Mouse (Mus musculus): ENCODE results near the gene Tmem63a. TPM values are rescaled to one million over a fixed set of nuclear protein-coding genes. Genes with fewer than 3 reads are reported as not detected.

The Tmem63a gene
- polyA plus RNA-seq, 1 experiment from 2014 or later: 9.3 TPM

DNA sequence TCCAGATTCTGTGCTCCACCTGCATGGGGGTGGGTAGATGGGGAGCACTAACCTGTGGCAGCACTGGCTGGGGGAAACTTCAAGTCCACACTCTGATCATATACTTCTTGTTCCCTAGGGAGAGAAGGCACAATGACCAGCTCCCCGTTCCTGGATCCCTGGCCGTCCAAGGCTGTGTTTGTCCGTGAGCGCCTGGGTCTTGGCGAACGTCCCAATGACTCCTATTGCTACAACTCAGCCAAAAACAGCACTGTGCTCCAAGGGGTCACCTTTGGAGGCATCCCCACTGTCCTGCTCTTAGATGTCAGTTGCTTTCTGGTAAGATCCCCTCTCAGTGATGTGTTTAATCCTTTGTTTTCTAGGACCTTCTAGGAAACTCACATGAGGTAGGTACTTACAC lies 4.3 kb downstream of the Tmem63a start:
- Histone ChIP-seq H3K9ac (ENCODE audit: low read length) (no peak overlapping the region), H3K27ac (replicated peaks in 1 of 2; ENCODE audit: control insufficient read depth in 1 of 2, insufficient read depth in 1 of 2, low read depth in 2 of 2, low read length in 2 of 2) (no peak overlapping the region), H3K4me3 (ENCODE audit: control insufficient read depth in 1 of 2, insufficient read depth in 1 of 2, low read depth in 1 of 2, low read length in 2 of 2) (no peak overlapping the region), H3K36me3 (ENCODE audit: control insufficient read depth, insufficient read depth, low read length) (peaks cover 42% of the 10 kb centered on the region), H3K27me3 (ENCODE audit: control insufficient read depth, insufficient read depth, low read length) (no peaks in the 10 kb centered on the region), H3K9me3 (ENCODE audit: control insufficient read depth, low read length) (no peaks in the 10 kb centered on the region), H3K4me1 (ENCODE audit: control insufficient read depth in 2 of 2, insufficient read depth in 2 of 2, low read length in 2 of 2) (peaks cover 25 to 35% of the 10 kb centered on the region in 2 experiments; a peak in 3 of 4 replicates), H3K4me2 (ENCODE audit: low read length) (no peak overlapping the region)
- WGBS: 72% methylated on average over 6 of the region's 6 CpGs
- ATAC-seq (ENCODE audit: insufficient number of reproducible peaks, insufficient read depth, low FRiP score, low read depth): no peak

DNA sequence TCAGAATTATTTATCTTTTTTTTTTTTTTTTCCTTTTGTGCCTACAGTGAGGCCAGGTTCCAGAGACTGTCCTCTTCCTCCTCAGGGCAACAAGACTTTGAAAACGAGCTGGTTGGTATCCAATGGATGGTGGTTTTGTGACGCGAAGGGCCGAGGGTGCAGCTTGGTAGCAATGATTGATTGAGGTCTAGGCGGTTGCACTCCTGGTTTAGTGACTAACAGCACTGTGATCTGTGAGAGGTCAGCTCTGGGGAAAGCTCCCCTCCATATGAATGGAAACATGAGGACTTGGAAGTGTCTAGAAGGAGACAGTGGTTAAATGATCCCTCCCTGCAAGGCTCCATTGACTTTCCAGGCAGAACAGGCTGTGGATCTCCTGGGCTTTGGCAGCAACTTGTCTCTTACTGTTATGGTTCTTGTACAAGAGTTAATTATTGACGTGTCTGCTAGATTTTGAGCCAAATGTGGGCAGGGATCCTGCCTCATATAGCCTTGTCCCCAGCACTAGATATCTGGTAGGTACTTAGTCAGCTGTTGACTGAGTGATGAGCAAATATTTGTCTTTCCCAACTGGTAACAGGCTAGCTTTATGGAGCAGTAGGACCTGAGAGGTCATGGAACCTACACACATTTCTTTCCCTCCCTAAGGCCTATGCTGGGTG lies 10.1 kb downstream of the Tmem63a start:
- H3K27ac ChIP-seq (replicated peaks in 1 of 2; ENCODE audit: control insufficient read depth in 1 of 2, insufficient read depth in 1 of 2, low read depth in 2 of 2, low read length in 2 of 2): no peak overlapping the region
- H3K36me3 ChIP-seq (ENCODE audit: control insufficient read depth, insufficient read depth, low read length): peaks cover 84% of the 10 kb centered on the region
- no peak overlapping the region for H3K9ac ChIP-seq (ENCODE audit: low read length)
- WGBS: 83% methylated on average over 6 of the region's 6 CpGs
- no peaks in the 10 kb centered on the region for H3K27me3 ChIP-seq (ENCODE audit: control insufficient read depth, insufficient read depth, low read length)
- no peak overlapping the region for H3K4me2 ChIP-seq (ENCODE audit: low read length)
- no peak for ATAC-seq (ENCODE audit: insufficient number of reproducible peaks, insufficient read depth, low FRiP score, low read depth)
- H3K4me3 ChIP-seq (ENCODE audit: control insufficient read depth in 1 of 2, insufficient read depth in 1 of 2, low read depth in 1 of 2, low read length in 2 of 2): no peak overlapping the region
- H3K4me1 ChIP-seq (ENCODE audit: control insufficient read depth in 2 of 2, insufficient read depth in 2 of 2, low read length in 2 of 2): no peaks in the 10 kb centered on the region
- H3K9me3 ChIP-seq (ENCODE audit: control insufficient read depth, low read length): no peaks in the 10 kb centered on the region

GRCm38 (mm10) chr1:180952808-180953207 lies 10.7 kb downstream of the Tmem63a start:
- Histone ChIP-seq H3K9me3 (ENCODE audit: control insufficient read depth, low read length) (no peaks in the 10 kb centered on the region), H3K4me1 (ENCODE audit: control insufficient read depth in 2 of 2, insufficient read depth in 2 of 2, low read length in 2 of 2) (no peaks in the 10 kb centered on the region), H3K36me3 (ENCODE audit: control insufficient read depth, insufficient read depth, low read length) (peaks cover 85% of the 10 kb centered on the region), H3K4me3 (ENCODE audit: control insufficient read depth in 1 of 2, insufficient read depth in 1 of 2, low read depth in 1 of 2, low read length in 2 of 2) (no peak overlapping the region), H3K4me2 (ENCODE audit: low read length) (no peak overlapping the region), H3K27me3 (ENCODE audit: control insufficient read depth, insufficient read depth, low read length) (no peaks in the 10 kb centered on the region), H3K27ac (replicated peaks in 1 of 2; ENCODE audit: control insufficient read depth in 1 of 2, insufficient read depth in 1 of 2, low read depth in 2 of 2, low read length in 2 of 2) (no peak overlapping the region), H3K9ac (ENCODE audit: low read length) (no peak overlapping the region)
- ATAC-seq (ENCODE audit: insufficient number of reproducible peaks, insufficient read depth, low FRiP score, low read depth): no peak
- 88% methylated on average over 5 of the region's 5 CpGs for WGBS

GRCm38 (mm10) chr1:180956401-180956800 lies 14.3 kb downstream of the Tmem63a start:
- H3K36me3 ChIP-seq (ENCODE audit: control insufficient read depth, insufficient read depth, low read length): peaks cover 85% of the 10 kb centered on the region
- 87% methylated on average over 8 of the region's 8 CpGs for WGBS

GRCm38 (mm10) chr1:180956973-180957381 lies 14.8 kb downstream of the Tmem63a start:
- ATAC-seq (ENCODE audit: insufficient number of reproducible peaks, insufficient read depth, low FRiP score, low read depth): peak; percentile 75
- Histone ChIP-seq H3K4me3 (ENCODE audit: control insufficient read depth in 1 of 2, insufficient read depth in 1 of 2, low read depth in 1 of 2, low read length in 2 of 2) (no peak overlapping the region), H3K9me3 (ENCODE audit: control insufficient read depth, low read length) (no peaks in the 10 kb centered on the region), H3K9ac (ENCODE audit: low read length) (no peak overlapping the region), H3K4me1 (ENCODE audit: control insufficient read depth in 2 of 2, insufficient read depth in 2 of 2, low read length in 2 of 2) (no peaks in the 10 kb centered on the region), H3K27ac (replicated peaks in 1 of 2; ENCODE audit: control insufficient read depth in 1 of 2, insufficient read depth in 1 of 2, low read depth in 2 of 2, low read length in 2 of 2) (0 out of 4 replicates have a peak overlapping the region, but pooled peaks of 1 of the 2 experiments have one; percentile 6), H3K4me2 (ENCODE audit: low read length) (no peak overlapping the region), H3K27me3 (ENCODE audit: control insufficient read depth, insufficient read depth, low read length) (no peaks in the 10 kb centered on the region), H3K36me3 (ENCODE audit: control insufficient read depth, insufficient read depth, low read length) (peaks cover 86% of the 10 kb centered on the region)
- 70% methylated on average over 8 of the region's 8 CpGs for WGBS

More at GRCm38 (mm10) chr1:180956401-180956800, 14.3 kb downstream of the Tmem63a start:
- Histone ChIP-seq H3K4me1 (ENCODE audit: control insufficient read depth in 2 of 2, insufficient read depth in 2 of 2, low read length in 2 of 2) (no peaks in the 10 kb centered on the region), H3K9me3 (ENCODE audit: control insufficient read depth, low read length) (no peaks in the 10 kb centered on the region), H3K27ac (replicated peaks in 1 of 2; ENCODE audit: control insufficient read depth in 1 of 2, insufficient read depth in 1 of 2, low read depth in 2 of 2, low read length in 2 of 2) (0 out of 4 replicates have a peak overlapping the region, but pooled peaks of 1 of the 2 experiments have one; percentile 6), H3K4me3 (ENCODE audit: control insufficient read depth in 1 of 2, insufficient read depth in 1 of 2, low read depth in 1 of 2, low read length in 2 of 2) (no peak overlapping the region), H3K27me3 (ENCODE audit: control insufficient read depth, insufficient read depth, low read length) (no peaks in the 10 kb centered on the region), H3K9ac (ENCODE audit: low read length) (no peak overlapping the region), H3K4me2 (ENCODE audit: low read length) (no peak overlapping the region)
- ATAC-seq (ENCODE audit: insufficient number of reproducible peaks, insufficient read depth, low FRiP score, low read depth): no peak

- Histone ChIP-seq H3K9me3 (ENCODE audit: control insufficient read depth, low read length) (no peaks in the 10 kb centered on the region), H3K27ac (replicated peaks in 1 of 2; ENCODE audit: control insufficient read depth in 1 of 2, insufficient read depth in 1 of 2, low read depth in 2 of 2, low read length in 2 of 2) (no peak overlapping the region), H3K4me3 (ENCODE audit: control insufficient read depth in 1 of 2, insufficient read depth in 1 of 2, low read depth in 1 of 2, low read length in 2 of 2) (no peak overlapping the region), H3K36me3 (ENCODE audit: control insufficient read depth, insufficient read depth, low read length) (peaks cover 90% of the 10 kb centered on the region), H3K27me3 (ENCODE audit: control insufficient read depth, insufficient read depth, low read length) (no peaks in the 10 kb centered on the region), H3K4me1 (ENCODE audit: control insufficient read depth in 2 of 2, insufficient read depth in 2 of 2, low read length in 2 of 2) (no peaks in the 10 kb centered on the region), H3K4me2 (ENCODE audit: low read length) (no peak overlapping the region), H3K9ac (ENCODE audit: low read length) (no peak overlapping the region)
- ATAC-seq (ENCODE audit: insufficient number of reproducible peaks, insufficient read depth, low FRiP score, low read depth): no peak
- 84% methylated on average over 3 of the region's 3 CpGs for WGBS
Observed at GRCm38 (mm10) chr1:180957989-180958388, 15.8 kb downstream of the Tmem63a start.

DNA sequence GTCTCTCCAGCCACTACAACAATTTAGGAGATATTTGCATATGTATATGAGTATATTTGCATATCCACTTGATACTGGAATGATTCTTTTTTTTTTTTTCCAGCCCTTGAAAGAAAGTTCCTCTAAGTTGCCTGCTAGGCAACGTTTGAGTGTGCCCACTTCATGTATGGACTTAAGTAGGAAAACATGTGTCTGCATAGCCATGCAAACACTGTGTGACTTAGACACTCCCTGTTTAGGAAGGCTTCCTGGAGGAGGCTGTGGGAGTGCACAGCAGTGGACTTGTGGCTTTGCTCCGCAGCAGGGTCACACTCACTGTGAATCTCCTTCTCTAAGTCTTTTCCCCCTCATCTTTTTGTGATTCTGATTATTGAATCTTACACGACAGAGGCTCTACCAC lies 16.7 kb downstream of the Tmem63a start:
- peaks cover 90% of the 10 kb centered on the region for H3K36me3 ChIP-seq (ENCODE audit: control insufficient read depth, insufficient read depth, low read length)
- ATAC-seq (ENCODE audit: insufficient number of reproducible peaks, insufficient read depth, low FRiP score, low read depth): no peak
- H3K27me3 ChIP-seq (ENCODE audit: control insufficient read depth, insufficient read depth, low read length): no peaks in the 10 kb centered on the region

GRCm38 (mm10) chr1:180965786-180966185 lies 23.6 kb downstream of the Tmem63a start:
- H3K4me3 ChIP-seq (ENCODE audit: control insufficient read depth in 1 of 2, insufficient read depth in 1 of 2, low read depth in 1 of 2, low read length in 2 of 2): no peak overlapping the region

More for the DNA sequence above, 16.7 kb downstream of the Tmem63a start:
- WGBS: 67% methylated on average over 3 of the region's 3 CpGs
- Histone ChIP-seq H3K4me3 (ENCODE audit: control insufficient read depth in 1 of 2, insufficient read depth in 1 of 2, low read depth in 1 of 2, low read length in 2 of 2) (no peak overlapping the region), H3K27ac (replicated peaks in 1 of 2; ENCODE audit: control insufficient read depth in 1 of 2, insufficient read depth in 1 of 2, low read depth in 2 of 2, low read length in 2 of 2) (no peak overlapping the region), H3K9me3 (ENCODE audit: control insufficient read depth, low read length) (no peaks in the 10 kb centered on the region), H3K4me1 (ENCODE audit: control insufficient read depth in 2 of 2, insufficient read depth in 2 of 2, low read length in 2 of 2) (no peaks in the 10 kb centered on the region), H3K9ac (ENCODE audit: low read length) (no peak overlapping the region), H3K4me2 (ENCODE audit: low read length) (no peak overlapping the region)

More at GRCm38 (mm10) chr1:180965786-180966185, 23.6 kb downstream of the Tmem63a start:
- Histone ChIP-seq H3K27me3 (ENCODE audit: control insufficient read depth, insufficient read depth, low read length) (no peaks in the 10 kb centered on the region), H3K4me2 (ENCODE audit: low read length) (no peak overlapping the region), H3K9ac (ENCODE audit: low read length) (no peak overlapping the region), H3K9me3 (ENCODE audit: control insufficient read depth, low read length) (no peaks in the 10 kb centered on the region), H3K36me3 (ENCODE audit: control insufficient read depth, insufficient read depth, low read length) (peaks cover 87% of the 10 kb centered on the region), H3K4me1 (ENCODE audit: control insufficient read depth in 2 of 2, insufficient read depth in 2 of 2, low read length in 2 of 2) (peaks cover 3 to 8% of the 10 kb centered on the region in 2 experiments; a peak in 1 of 4 replicates), H3K27ac (replicated peaks in 1 of 2; ENCODE audit: control insufficient read depth in 1 of 2, insufficient read depth in 1 of 2, low read depth in 2 of 2, low read length in 2 of 2) (no peak overlapping the region)
- 75% methylated on average over 3 of the region's 3 CpGs for WGBS
- no peak for ATAC-seq (ENCODE audit: insufficient number of reproducible peaks, insufficient read depth, low FRiP score, low read depth)
